In genomic region chr11:121138732-121139131, GRCm38 (mm10) we compare ENCODE assay signal across 14 mouse cellular contexts. TPM values are rescaled to one million over a fixed set of nuclear protein-coding genes. Genes with fewer than 3 reads are reported as not detected.
DNase-seq lines count a peak whose midpoint lies in the region; ATAC-seq and TF ChIP-seq lines count a peak whose summit lies in the region.
"Had no signal": no experiment of that assay in that cellular context is flagged by ENCODE, and none has a peak within 500 bp of the region (broad histone marks: within the 10 kb centered on the region; RNA-seq: fewer than 3 reads in every experiment).

No protein-coding gene starts in this region.

- H3K27me3 ChIP-seq in cerebellum, adult 2 months (ENCODE audit: control insufficient read depth, insufficient read depth, low read length), result no peaks in the 10 kb centered on the region
- no peaks in the 10 kb centered on the region for H3K27me3 ChIP-seq in lung, postnatal 0 days (replicated peaks; ENCODE audit: insufficient read depth, low read length)
- H3K27me3 ChIP-seq: limb, embryonic 12.5 days had no signal

- no peak overlapping the region for H3K4me3 ChIP-seq in cerebellum, adult 2 months (replicated peaks; ENCODE audit: insufficient read depth, low read depth, low read length)
- H3K4me3 ChIP-seq in lung, postnatal 0 days (ENCODE audit: low read depth, low read length), result no peak overlapping the region
- H3K4me3 ChIP-seq: limb, embryonic 12.5 days; megakaryocyte, embryonic 14.5 days had no signal

- no peaks in the 10 kb centered on the region for H3K4me1 ChIP-seq in cerebellum, adult 2 months (ENCODE audit: control insufficient read depth, insufficient read depth, low read length)
- no peaks in the 10 kb centered on the region for H3K4me1 ChIP-seq in lung, postnatal 0 days (ENCODE audit: insufficient read depth, low read depth, low read length)
- H3K4me1 ChIP-seq: limb, embryonic 12.5 days; megakaryocyte, embryonic 14.5 days had no signal

- TF ChIP-seq CTCF in cerebellum, adult 2 months (IDR thresholded peaks at IDR 0.05; ENCODE audit: borderline replicate concordance, insufficient read depth, low read depth, low read length), result 0 out of 2 replicates have a peak, but pooled peaks have one; percentile 6
- peak; percentile 54 for TF ChIP-seq CTCF in lung, postnatal 0 days (IDR thresholded peaks at IDR 0.05)

- TF ChIP-seq POLR2A in cerebellum, adult 2 months (IDR thresholded peaks at IDR 0.05; ENCODE audit: borderline replicate concordance, insufficient read depth, low read length), result no peak

- no peak overlapping the region for H3K9ac ChIP-seq in lung, postnatal 0 days (replicated peaks; ENCODE audit: low read depth)
- H3K9ac ChIP-seq: limb, embryonic 12.5 days had no signal

- TF ChIP-seq EP300 in lung, postnatal 0 days (IDR thresholded peaks at IDR 0.05), result no peak

- 30% methylated on average over 6 of the region's 6 CpGs for WGBS in cerebellum, adult 2 months
- WGBS in lung, postnatal 0 days, result 38% methylated on average over 6 of the region's 6 CpGs

- ATAC-seq in lung, postnatal 0 days, result no peak
- peak; percentile 34; the same call in 1 of the 2 replicates for ATAC-seq in megakaryocyte-erythroid progenitor cell, adult 5-6 weeks (replicated peaks; ENCODE audit: low FRiP score, low TSS enrichment, poor library complexity, severe bottlenecking)

- H3K4me2 ChIP-seq in lung, postnatal 0 days (replicated peaks; ENCODE audit: low read depth, low read length), result no peak overlapping the region
- H3K4me2 ChIP-seq: limb, embryonic 12.5 days had no signal

- H3K9me3 ChIP-seq in lung, postnatal 0 days (ENCODE audit: low read length), result no peaks in the 10 kb centered on the region
- H3K9me3 ChIP-seq: limb, embryonic 12.5 days; megakaryocyte, embryonic 14.5 days had no signal

- no peak overlapping the region for H3K27ac ChIP-seq in cerebellum, adult 2 months (ENCODE audit: insufficient read depth, low read length)
- H3K27ac ChIP-seq in lung, postnatal 0 days (ENCODE audit: low read length), result no peak overlapping the region
- H3K27ac ChIP-seq: limb, embryonic 12.5 days had no signal

- no peak for DNase-seq in cerebellum, adult 2 months
- no peak for DNase-seq in cerebellum, adult 11 months
- DNase-seq in kidney, adult 18-20 months, result peak; percentile 20
- no peak for DNase-seq in kidney, adult 11 months
- peak; percentile 23 for DNase-seq in lung, postnatal 0 days (ENCODE audit: low spot score)
- DNase-seq in lung, postnatal 4 days, result no peak
- no peak for DNase-seq in right cerebral cortex, adult 2 months (ENCODE audit: low spot score in 2 of 2)
- DNase-seq: embryo, embryonic 11 days; thymus, postnatal 36 days had no signal

- no peaks in the 10 kb centered on the region for H3K36me3 ChIP-seq in lung, postnatal 0 days (ENCODE audit: insufficient read depth, low read length)
- H3K36me3 ChIP-seq: limb, embryonic 12.5 days had no signal

RNA-seq across cellular contexts. Expression of gene Tex19.1, which starts 7.2 kb away (rescaled TPM):
- 0.11 TPM in 1 of 2 replicates, not detected in the other for polyA plus RNA-seq in cerebellum, adult 2 months (2012; rRNA removed)
- polyA plus RNA-seq in lung, postnatal 0 days (2015; fragmentation: Nextera tagmentation; extraction: Ambion mirVana), result not detected in 2 replicates
- not detected in 2 replicates for total RNA-seq in megakaryocyte-erythroid progenitor cell, adult 5-6 weeks (2014; fragmentation: Nextera tagmentation)
- total RNA-seq in megakaryocyte-erythroid progenitor cell, adult 5-6 weeks (2017), result not detected in 2 replicates
- polyA plus RNA-seq: heart, embryonic 16.5 days; limb, embryonic 12.5 days had no signal

RNA-seq across cellular contexts. Expression of gene Tex19.2, which starts 20.3 kb away (rescaled TPM):
- polyA plus RNA-seq in cerebellum, adult 2 months (2012; rRNA removed), result not detected in 2 replicates
- not detected in 2 replicates for polyA plus RNA-seq in lung, postnatal 0 days (2015; fragmentation: Nextera tagmentation; extraction: Ambion mirVana)
- not detected in 2 replicates for total RNA-seq in megakaryocyte-erythroid progenitor cell, adult 5-6 weeks (2014; fragmentation: Nextera tagmentation)
- total RNA-seq in megakaryocyte-erythroid progenitor cell, adult 5-6 weeks (2017), result not detected in 2 replicates
- polyA plus RNA-seq: frontal cortex, adult 2 months; heart, embryonic 16.5 days; limb, embryonic 12.5 days had no signal

RNA-seq across cellular contexts. Expression of gene Uts2r, which starts 21.3 kb away (rescaled TPM):
- 0.59 and 0.63 TPM in 2 replicates for polyA plus RNA-seq in cerebellum, adult 2 months (2012; rRNA removed)
- not detected in 2 replicates for polyA plus RNA-seq in lung, postnatal 0 days (2015; fragmentation: Nextera tagmentation; extraction: Ambion mirVana)
- not detected in 2 replicates for total RNA-seq in megakaryocyte-erythroid progenitor cell, adult 5-6 weeks (2014; fragmentation: Nextera tagmentation)
- total RNA-seq in megakaryocyte-erythroid progenitor cell, adult 5-6 weeks (2017), result not detected in 2 replicates

RNA-seq across cellular contexts. Expression of gene Sectm1a, which starts 57.7 kb away (rescaled TPM):
- polyA plus RNA-seq in cerebellum, adult 2 months (2012; rRNA removed), result not detected in 2 replicates
- 0.29 TPM in 2 replicates for polyA plus RNA-seq in lung, postnatal 0 days (2015; fragmentation: Nextera tagmentation; extraction: Ambion mirVana)
- not detected in 2 replicates for total RNA-seq in megakaryocyte-erythroid progenitor cell, adult 5-6 weeks (2014; fragmentation: Nextera tagmentation)
- total RNA-seq in megakaryocyte-erythroid progenitor cell, adult 5-6 weeks (2017), result not detected in 2 replicates
- polyA plus RNA-seq: frontal cortex, adult 2 months; limb, embryonic 12.5 days had no signal

Comparison
In these comparisons a context has a peak if more than half of its experiments do, and no peak if none do; other contexts are left out.
1. DNase-seq: peak in kidney, adult 18-20 months (single experiment) and lung, postnatal 0 days (single experiment); none in cerebellum, adult 2 months (0 of 2), cerebellum, adult 11 months (single experiment), kidney, adult 11 months (single experiment), lung, postnatal 4 days (0 of 2) and right cerebral cortex, adult 2 months (0 of 2).